Mouse (Mus musculus): ENCODE results near the gene Prlh. TPM values are rescaled to one million over a fixed set of nuclear protein-coding genes. Genes with fewer than 3 reads are reported as not detected.

Gene Prlh
- not detected in 2 replicates for polyA plus RNA-seq (2012; rRNA removed)

DNA sequence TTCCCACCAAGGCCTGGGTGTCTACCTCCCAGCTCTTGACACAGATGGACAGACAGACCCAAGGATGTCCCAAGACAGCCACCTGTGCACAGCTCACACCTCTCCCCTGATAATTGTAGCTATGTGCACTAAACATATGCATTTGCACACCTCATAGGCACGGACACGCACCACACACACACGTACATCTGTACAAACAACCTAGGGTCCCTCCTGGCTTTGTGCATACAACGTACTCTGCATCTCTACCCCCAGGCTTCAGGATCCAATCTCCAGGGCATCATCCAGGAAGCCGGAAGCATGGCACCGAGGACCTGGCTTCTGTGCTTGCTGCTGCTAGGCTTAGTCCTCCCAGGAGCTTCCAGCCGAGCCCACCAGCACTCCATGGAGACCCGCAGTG lies at the start of gene Prlh:
Prlh (plus strand) TSS at position 301 of the 400 bp plus-strand sequence.
- H3K4me1 ChIP-seq (ENCODE audit: control insufficient read depth, insufficient read depth, low read length) = no peaks in the 10 kb centered on the region
- no peak within 1 kb of the TSS for H3K4me3 ChIP-seq (ENCODE audit: insufficient read depth, low read length)
- H3K27ac ChIP-seq (ENCODE audit: insufficient read depth, low read length) = no peak within 1 kb of the TSS
- no peak for TF ChIP-seq POLR2A (IDR thresholded peaks at IDR 0.05; ENCODE audit: extremely low read depth, insufficient read depth, low read length)
- TF ChIP-seq CTCF (IDR thresholded peaks at IDR 0.05; ENCODE audit: extremely low read depth, insufficient read depth, low read length) = no peak

DNA sequence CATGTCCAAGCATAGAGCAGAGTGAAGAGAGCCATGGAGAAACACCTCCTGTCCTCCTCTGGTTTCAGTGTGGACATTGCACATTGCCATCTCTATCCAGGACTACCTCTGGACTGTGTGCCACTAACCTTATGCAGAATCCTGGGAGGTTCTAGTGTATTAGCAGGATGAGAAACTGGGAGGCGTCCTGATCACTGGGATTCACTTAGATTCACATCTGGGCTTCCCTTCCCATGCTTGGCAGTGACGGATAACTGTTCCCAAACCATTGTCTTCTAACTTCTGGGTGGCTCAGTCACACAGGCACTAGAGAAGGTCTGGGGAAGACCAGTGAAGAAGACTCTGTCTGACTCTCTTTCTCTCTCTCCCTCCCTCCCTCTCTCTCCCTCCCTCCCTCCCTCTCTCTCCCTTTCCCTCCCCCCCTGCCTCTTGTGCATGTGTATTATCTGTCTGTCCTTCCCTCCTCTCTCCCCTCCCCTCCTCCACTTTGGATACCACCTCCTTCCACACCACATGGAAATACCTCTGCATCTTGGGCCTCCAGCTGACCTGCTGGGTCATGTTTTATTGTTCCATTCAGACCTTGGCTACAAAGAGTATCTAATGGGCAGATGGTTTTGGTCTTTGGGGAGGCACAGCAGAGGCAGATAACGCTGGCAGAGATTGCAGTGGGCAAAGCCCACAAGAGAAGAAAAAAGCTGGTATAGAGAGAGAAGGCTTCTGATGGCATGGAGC lies 49.5 kb upstream of the Prlh start:
- Histone ChIP-seq H3K27ac (ENCODE audit: insufficient read depth, low read length) (no peak overlapping the region), H3K4me3 (ENCODE audit: insufficient read depth, low read length) (no peak overlapping the region), H3K4me1 (ENCODE audit: control insufficient read depth, insufficient read depth, low read length) (peaks cover 2% of the 10 kb centered on the region)
- no peak for TF ChIP-seq CTCF (IDR thresholded peaks at IDR 0.05; ENCODE audit: extremely low read depth, insufficient read depth, low read length)

DNA sequence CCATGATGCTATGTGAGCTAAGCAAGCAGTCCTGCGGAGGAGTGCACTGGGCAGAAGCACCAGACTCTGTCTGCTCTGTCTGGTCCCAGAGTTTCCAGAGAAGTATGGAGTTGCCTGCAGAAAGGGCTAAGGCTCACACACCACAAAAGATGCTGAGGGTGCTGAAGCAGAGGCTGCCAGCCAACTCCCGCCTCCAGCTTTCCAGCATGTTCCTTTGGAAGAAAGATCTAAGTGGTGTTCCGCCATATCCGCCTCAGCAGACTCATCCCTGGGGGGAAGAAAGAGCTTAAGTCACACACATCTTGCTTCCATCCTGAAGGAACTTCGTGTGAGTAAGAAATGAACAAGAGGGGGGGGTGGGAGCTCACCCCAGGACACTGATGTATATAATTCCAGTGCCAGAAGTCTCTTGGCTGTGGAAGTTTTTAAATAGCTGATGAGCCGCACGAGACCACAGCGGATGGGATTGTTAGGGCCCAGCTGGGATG lies 48.9 kb upstream of the Prlh start:
- TF ChIP-seq CTCF (IDR thresholded peaks at IDR 0.05; ENCODE audit: extremely low read depth, insufficient read depth, low read length) (no peak), POLR2A (IDR thresholded peaks at IDR 0.05; ENCODE audit: extremely low read depth, insufficient read depth, low read length) (no peak)
- Histone ChIP-seq H3K27ac (ENCODE audit: insufficient read depth, low read length) (no peak overlapping the region), H3K4me1 (ENCODE audit: control insufficient read depth, insufficient read depth, low read length) (peaks cover 2% of the 10 kb centered on the region), H3K4me3 (ENCODE audit: insufficient read depth, low read length) (no peak overlapping the region)

DNA sequence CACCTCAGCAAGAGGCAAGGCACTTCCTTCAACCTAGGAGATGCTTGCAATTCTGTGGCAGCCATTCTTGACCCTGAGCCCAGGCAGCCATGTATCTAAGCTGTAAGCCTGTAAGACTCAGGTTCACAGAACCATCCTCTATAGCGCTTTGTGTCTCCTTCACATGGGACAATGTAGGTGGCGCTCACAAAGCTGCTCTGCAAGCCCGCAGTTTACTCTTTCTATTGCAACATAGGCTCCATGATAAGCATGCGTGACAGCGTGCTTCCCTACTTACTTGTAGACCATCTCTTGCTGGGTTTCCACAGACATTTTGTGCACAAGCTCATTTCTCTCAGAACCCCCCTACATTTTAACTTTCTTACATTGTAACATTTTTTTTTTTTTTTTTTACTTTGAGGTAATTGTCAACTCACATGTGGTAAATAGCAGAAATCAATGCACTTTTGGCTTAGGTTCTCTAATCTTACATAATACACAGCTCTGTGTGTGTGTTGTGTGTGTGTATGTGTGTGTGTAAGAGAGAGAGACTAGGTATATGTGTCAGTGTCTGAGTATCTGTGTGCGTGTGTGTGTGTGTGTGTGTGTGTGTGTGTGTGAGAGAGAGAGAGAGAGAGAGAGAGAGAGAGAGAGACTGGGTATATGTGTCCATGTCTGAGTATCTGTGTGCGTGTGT lies 48.0 kb upstream of the Prlh start:
- no peak overlapping the region for H3K27ac ChIP-seq (ENCODE audit: insufficient read depth, low read length)
- TF ChIP-seq POLR2A (IDR thresholded peaks at IDR 0.05; ENCODE audit: extremely low read depth, insufficient read depth, low read length) (no peak), CTCF (IDR thresholded peaks at IDR 0.05; ENCODE audit: extremely low read depth, insufficient read depth, low read length) (no peak)

DNA sequence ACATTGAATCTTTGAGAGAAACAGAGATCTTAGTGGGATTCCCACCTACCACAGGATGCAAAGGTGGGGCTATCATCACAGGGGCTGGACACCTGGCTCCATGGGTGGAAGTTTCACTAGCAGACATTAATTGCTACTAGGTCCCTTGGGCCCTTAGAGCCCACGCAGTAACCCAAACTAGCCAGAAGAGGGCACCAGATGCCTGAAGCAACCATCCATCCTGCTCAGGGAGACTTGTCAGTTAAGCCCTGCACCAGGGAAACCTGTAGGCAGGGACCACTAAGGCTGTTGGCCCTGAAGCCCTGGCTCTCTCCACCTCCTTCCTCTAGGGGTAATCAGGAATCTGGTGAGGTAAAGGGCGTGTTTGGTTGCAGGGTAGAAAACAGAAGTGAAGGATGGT lies 46.6 kb upstream of the Prlh start:
- TF ChIP-seq POLR2A (IDR thresholded peaks at IDR 0.05; ENCODE audit: extremely low read depth, insufficient read depth, low read length) = no peak
- peak; percentile 93 for TF ChIP-seq CTCF (IDR thresholded peaks at IDR 0.05; ENCODE audit: extremely low read depth, insufficient read depth, low read length)
- no peak overlapping the region for H3K4me3 ChIP-seq (ENCODE audit: insufficient read depth, low read length)
- H3K4me1 ChIP-seq (ENCODE audit: control insufficient read depth, insufficient read depth, low read length) = no peaks in the 10 kb centered on the region; the same call in 1 of the 2 replicates
- no peak overlapping the region for H3K27ac ChIP-seq (ENCODE audit: insufficient read depth, low read length)

More for the DNA sequence above, 48.0 kb upstream of the Prlh start:
- H3K4me1 ChIP-seq (ENCODE audit: control insufficient read depth, insufficient read depth, low read length) = peaks cover 2% of the 10 kb centered on the region
- no peak overlapping the region for H3K4me3 ChIP-seq (ENCODE audit: insufficient read depth, low read length)

DNA sequence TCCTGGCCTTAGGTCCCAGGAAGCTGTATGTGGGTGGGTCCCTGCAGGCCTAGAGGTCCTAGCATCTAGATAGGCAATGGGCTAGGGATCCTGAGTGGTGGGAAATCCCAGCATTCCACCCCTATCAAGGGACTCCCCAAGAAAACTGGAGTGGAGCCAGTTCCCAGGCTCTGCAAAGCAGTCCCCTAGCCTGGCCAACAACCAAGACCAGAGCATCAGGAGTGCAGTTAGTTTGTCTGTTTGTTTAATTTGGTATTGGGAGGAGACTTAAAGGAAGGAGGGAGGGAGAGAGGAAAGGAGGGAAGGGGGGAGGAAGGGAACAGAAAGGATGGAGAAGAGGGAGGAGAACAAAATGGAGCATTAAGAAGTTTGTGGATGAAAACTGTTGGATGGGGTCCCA lies 43.7 kb upstream of the Prlh start:
- H3K4me3 ChIP-seq (ENCODE audit: insufficient read depth, low read length) = no peak overlapping the region
- no peak overlapping the region for H3K27ac ChIP-seq (ENCODE audit: insufficient read depth, low read length)
- no peaks in the 10 kb centered on the region for H3K4me1 ChIP-seq (ENCODE audit: control insufficient read depth, insufficient read depth, low read length)
- no peak for TF ChIP-seq CTCF (IDR thresholded peaks at IDR 0.05; ENCODE audit: extremely low read depth, insufficient read depth, low read length)
- no peak for TF ChIP-seq POLR2A (IDR thresholded peaks at IDR 0.05; ENCODE audit: extremely low read depth, insufficient read depth, low read length)

DNA sequence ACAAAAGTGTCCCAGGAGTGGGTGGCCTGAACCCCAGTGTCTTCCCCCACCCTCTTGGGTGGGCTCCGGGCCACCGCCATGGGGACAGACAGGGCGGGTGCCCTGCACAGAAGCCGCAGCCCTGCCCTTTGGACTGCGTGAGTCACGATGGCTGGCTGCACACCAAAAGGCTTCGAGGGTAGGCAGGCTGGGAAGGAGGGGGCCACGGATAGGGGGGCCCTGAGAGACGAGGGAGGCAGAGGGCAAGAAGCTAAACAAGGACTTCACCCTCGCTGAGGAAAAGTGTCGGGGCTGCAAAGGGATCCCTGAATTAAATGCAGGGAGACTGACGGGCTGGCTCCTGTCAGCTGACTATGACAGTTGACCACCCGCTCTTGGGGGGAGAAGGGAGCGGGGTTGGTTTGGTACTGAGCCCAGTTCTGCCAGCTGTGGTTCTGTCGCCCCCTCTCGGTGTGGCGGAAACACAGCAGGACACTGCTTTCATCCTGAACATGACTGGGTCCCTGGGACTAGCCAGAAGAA lies 43.2 kb upstream of the Prlh start:
- Histone ChIP-seq H3K4me3 (ENCODE audit: insufficient read depth, low read length) (no peak overlapping the region), H3K27ac (ENCODE audit: insufficient read depth, low read length) (no peak overlapping the region), H3K4me1 (ENCODE audit: control insufficient read depth, insufficient read depth, low read length) (no peaks in the 10 kb centered on the region)
- TF ChIP-seq POLR2A (IDR thresholded peaks at IDR 0.05; ENCODE audit: extremely low read depth, insufficient read depth, low read length) = no peak
- 0 out of 2 replicates have a peak, but pooled peaks have one; percentile 4 for TF ChIP-seq CTCF (IDR thresholded peaks at IDR 0.05; ENCODE audit: extremely low read depth, insufficient read depth, low read length)

DNA sequence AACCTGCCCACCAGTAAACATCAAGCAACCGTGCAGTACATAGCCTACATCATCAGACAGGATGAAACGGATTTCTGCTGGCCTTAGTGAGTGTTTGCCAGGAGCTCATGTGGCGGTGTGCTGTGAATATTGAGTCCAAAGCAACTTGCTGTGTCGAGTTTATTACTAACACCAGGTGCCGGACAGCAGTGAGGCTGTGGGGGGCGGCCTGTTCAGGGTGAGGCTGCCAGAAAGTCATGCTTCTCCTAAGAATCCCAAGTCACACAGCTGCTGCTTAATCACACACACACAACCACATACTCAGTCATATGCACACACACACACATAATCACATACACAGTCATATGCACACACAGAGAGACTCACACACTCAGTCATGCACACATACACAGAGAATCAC lies 39.7 kb upstream of the Prlh start:
- no peak overlapping the region for H3K27ac ChIP-seq (ENCODE audit: insufficient read depth, low read length)
- H3K4me3 ChIP-seq (ENCODE audit: insufficient read depth, low read length) = no peak overlapping the region
- no peaks in the 10 kb centered on the region for H3K4me1 ChIP-seq (ENCODE audit: control insufficient read depth, insufficient read depth, low read length)
- no peak for TF ChIP-seq CTCF (IDR thresholded peaks at IDR 0.05; ENCODE audit: extremely low read depth, insufficient read depth, low read length)
- TF ChIP-seq POLR2A (IDR thresholded peaks at IDR 0.05; ENCODE audit: extremely low read depth, insufficient read depth, low read length) = no peak

DNA sequence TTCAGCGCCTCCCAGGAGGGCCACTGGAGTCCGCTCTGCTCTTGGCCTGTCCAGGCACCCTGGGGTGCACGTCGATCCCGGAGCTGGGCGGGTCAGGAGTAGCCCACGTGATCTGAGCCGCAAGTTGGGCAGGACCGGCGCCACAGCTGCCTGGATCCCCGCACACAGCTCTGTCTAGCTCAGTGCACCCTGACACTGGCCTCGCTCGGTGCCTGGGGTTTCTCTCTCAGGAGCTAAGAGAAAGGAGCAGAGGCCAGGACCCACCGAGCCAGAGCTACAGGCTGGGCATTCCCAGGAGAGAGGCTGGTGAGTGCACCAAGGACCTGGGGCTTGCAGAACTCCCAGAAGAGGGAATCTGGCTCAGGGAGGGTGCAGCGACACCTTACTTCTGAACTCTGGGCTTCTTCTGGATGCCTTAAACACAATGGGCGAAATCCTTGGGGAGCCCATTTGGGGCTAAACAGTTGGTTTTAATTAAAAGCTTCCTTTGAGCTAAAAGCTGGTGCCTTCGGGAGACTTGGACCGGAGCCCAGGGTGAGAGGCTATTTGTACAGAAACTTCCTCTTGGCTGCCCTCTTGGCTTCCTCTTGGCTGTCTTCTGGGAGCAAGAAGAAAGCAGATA lies 37.8 kb upstream of the Prlh start, which contains the start of gene Mlph:
Mlph (plus strand) TSS at position 138 of the 622 bp plus-strand sequence.
- no peaks in the 10 kb centered on the region for H3K4me1 ChIP-seq (ENCODE audit: control insufficient read depth, insufficient read depth, low read length)
- H3K4me3 ChIP-seq (ENCODE audit: insufficient read depth, low read length) = no peak within 1 kb of the TSS
- TF ChIP-seq CTCF (IDR thresholded peaks at IDR 0.05; ENCODE audit: extremely low read depth, insufficient read depth, low read length) (no peak), POLR2A (IDR thresholded peaks at IDR 0.05; ENCODE audit: extremely low read depth, insufficient read depth, low read length) (no peak)
- peak within 1 kb of the TSS; percentile 28; the same call in 1 of the 2 replicates for H3K27ac ChIP-seq (ENCODE audit: insufficient read depth, low read length)
